Mouse (Mus musculus): ENCODE data around the gene Uba52. TPM values are rescaled to one million over a fixed set of nuclear protein-coding genes. Genes with fewer than 3 reads are reported as not detected.
A peak's percentile ranks its signal among the peaks of the same experiment; 100 is the strongest.

The Uba52 gene
- polyA plus RNA-seq, 1 experiment, result 835 TPM

DNA sequence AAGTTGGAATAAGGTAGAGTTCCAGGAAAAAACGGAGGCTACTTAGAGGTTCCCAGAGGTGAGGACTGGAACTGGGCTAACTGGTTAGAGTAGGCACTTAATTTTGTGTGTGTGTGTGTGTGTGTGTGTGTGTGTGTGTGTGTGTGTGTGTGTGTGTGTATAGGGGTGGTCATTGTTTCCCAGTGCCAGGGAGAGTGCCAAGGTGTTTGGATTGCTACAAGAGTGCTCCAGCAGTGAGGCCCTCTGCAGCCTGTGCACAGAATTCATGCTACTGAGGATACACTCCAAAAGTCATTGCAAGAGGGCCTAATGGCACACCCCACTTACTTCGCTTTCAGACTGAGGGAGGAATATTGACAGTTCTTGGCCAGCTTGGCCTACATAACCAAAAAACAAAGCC, 27.7 kb downstream of the Uba52 start:
- no peaks in the 10 kb centered on the region for H3K4me1 ChIP-seq (ENCODE audit: control insufficient read depth, insufficient read depth, low read length)
- DNase-seq, result no peak
- no peaks in the 10 kb centered on the region; the same call in 1 of the 2 replicates for H3K27me3 ChIP-seq (replicated peaks; ENCODE audit: control insufficient read depth, insufficient read depth, low read length)
- WGBS, result 83% methylated on average over 2 of the region's 2 CpGs
- no peaks in the 10 kb centered on the region for H3K36me3 ChIP-seq (ENCODE audit: control insufficient read depth, insufficient read depth, low read length)
- TF ChIP-seq POLR2A (IDR thresholded peaks at IDR 0.05; ENCODE audit: low read depth, low read length) (no peak), CTCF (conservative IDR thresholded peaks at IDR 0.05; ENCODE audit: insufficient read depth, insufficient read length, low read depth, low read length) (no peak)
- H3K4me3 ChIP-seq (ENCODE audit: insufficient read depth, low read depth, low read length), result no peak overlapping the region
- H3K27ac ChIP-seq (ENCODE audit: insufficient read depth, low read depth, low read length), result no peak overlapping the region

GRCm38 (mm10) chr8:70481908-70482307, 28.7 kb downstream of the Uba52 start:
- TF ChIP-seq CTCF (conservative IDR thresholded peaks at IDR 0.05; ENCODE audit: insufficient read depth, insufficient read length, low read depth, low read length) (no peak), POLR2A (IDR thresholded peaks at IDR 0.05; ENCODE audit: low read depth, low read length) (no peak)
- H3K4me3 ChIP-seq (ENCODE audit: insufficient read depth, low read depth, low read length), result no peak overlapping the region
- no peak for DNase-seq
- H3K36me3 ChIP-seq (ENCODE audit: control insufficient read depth, insufficient read depth, low read length), result no peaks in the 10 kb centered on the region
- H3K27me3 ChIP-seq (replicated peaks; ENCODE audit: control insufficient read depth, insufficient read depth, low read length), result no peaks in the 10 kb centered on the region
- H3K27ac ChIP-seq (ENCODE audit: insufficient read depth, low read depth, low read length), result no peak overlapping the region
- 85% methylated on average over 3 of the region's 3 CpGs for WGBS
- no peaks in the 10 kb centered on the region for H3K4me1 ChIP-seq (ENCODE audit: control insufficient read depth, insufficient read depth, low read length)

DNA sequence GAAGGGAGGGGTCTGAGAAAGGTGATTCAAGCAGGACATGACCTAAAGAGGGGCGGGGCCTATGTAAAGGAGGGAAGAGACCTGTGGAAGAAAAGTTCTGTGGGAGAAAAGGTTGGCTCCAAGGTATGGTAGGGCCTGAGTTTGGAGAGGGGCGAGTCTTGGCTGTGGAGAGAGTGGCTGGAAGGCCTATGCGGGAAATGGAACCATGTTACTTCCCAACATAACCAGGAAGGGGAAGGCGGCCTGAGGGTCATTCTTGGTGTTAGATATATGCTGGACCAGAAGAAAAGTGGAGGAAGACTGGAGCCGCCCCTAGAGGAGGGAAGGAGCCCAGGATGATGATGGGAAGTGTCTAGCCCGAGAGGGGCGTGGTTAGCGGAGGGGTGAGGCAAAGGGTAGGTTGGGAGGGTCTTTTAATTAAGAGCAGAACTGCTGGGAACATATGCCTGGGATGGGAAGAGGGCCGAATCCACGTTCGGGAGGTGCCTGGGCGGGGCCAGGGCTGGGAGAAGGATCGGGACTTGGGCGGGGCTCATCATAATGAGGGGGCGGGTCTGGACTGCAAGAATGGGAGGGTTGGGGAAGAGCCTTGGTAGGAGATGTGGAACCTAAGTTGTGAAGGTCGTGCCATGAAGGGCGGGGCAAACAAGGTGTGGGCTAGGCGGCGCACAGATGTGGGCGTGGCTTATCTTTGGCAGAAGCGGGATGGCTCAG, 33.2 kb downstream of the Uba52 start:
- Histone ChIP-seq H3K27ac (ENCODE audit: insufficient read depth, low read depth, low read length) (no peak overlapping the region), H3K27me3 (replicated peaks; ENCODE audit: control insufficient read depth, insufficient read depth, low read length) (no peaks in the 10 kb centered on the region), H3K4me3 (ENCODE audit: insufficient read depth, low read depth, low read length) (peak overlapping the region; percentile 85; the same call in 1 of the 2 replicates), H3K4me1 (ENCODE audit: control insufficient read depth, insufficient read depth, low read length) (no peaks in the 10 kb centered on the region), H3K36me3 (ENCODE audit: control insufficient read depth, insufficient read depth, low read length) (no peaks in the 10 kb centered on the region)
- WGBS, result 6% methylated on average over 21 of the region's 21 CpGs
- TF ChIP-seq POLR2A (IDR thresholded peaks at IDR 0.05; ENCODE audit: low read depth, low read length) (no peak), CTCF (conservative IDR thresholded peaks at IDR 0.05; ENCODE audit: insufficient read depth, insufficient read length, low read depth, low read length) (no peak)
- peak; percentile 27 for DNase-seq

- WGBS, result under 1% methylated on average over 53 of the region's 53 CpGs
- peak; percentile 98 for DNase-seq
- Histone ChIP-seq H3K4me1 (ENCODE audit: control insufficient read depth, insufficient read depth, low read length) (no peaks in the 10 kb centered on the region), H3K4me3 (ENCODE audit: insufficient read depth, low read depth, low read length) (peak within 1 kb of the TSS; percentile 85), H3K36me3 (ENCODE audit: control insufficient read depth, insufficient read depth, low read length) (no peaks in the 10 kb centered on the region), H3K27me3 (replicated peaks; ENCODE audit: control insufficient read depth, insufficient read depth, low read length) (no peaks in the 10 kb centered on the region), H3K27ac (ENCODE audit: insufficient read depth, low read depth, low read length) (no peak within 1 kb of the TSS)
- no peak for TF ChIP-seq POLR2A (IDR thresholded peaks at IDR 0.05; ENCODE audit: low read depth, low read length)
- no peak for TF ChIP-seq CTCF (conservative IDR thresholded peaks at IDR 0.05; ENCODE audit: insufficient read depth, insufficient read length, low read depth, low read length)
Observed at GRCm38 (mm10) chr8:70476333-70477268, 34.0 kb downstream of the Uba52 start, which contains the start of gene Klhl26. TSS of gene Klhl26 (minus strand) at chr8:70476968.

DNA sequence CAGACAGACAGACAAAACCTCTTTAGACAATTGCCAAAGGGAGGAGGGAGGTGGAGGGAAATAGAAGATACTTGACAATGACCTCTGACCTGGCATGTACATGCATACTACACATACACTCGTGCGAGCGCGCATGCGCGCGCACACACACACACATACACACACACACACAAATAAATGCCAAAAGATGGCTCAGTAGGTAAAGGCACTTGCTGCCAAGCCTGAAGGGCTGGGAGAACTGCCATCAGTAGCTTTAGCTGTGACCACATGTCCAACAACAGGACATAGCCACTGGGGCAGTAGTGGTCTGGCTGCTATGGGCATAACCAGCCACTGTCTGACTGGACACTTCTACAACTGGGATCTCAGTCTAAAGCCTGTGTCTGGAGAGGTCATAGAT, 38.7 kb downstream of the Uba52 start:
- Histone ChIP-seq H3K4me1 (ENCODE audit: control insufficient read depth, insufficient read depth, low read length) (no peaks in the 10 kb centered on the region; the same call in none of the 2 replicates), H3K36me3 (ENCODE audit: control insufficient read depth, insufficient read depth, low read length) (no peaks in the 10 kb centered on the region), H3K27me3 (replicated peaks; ENCODE audit: control insufficient read depth, insufficient read depth, low read length) (no peaks in the 10 kb centered on the region), H3K4me3 (ENCODE audit: insufficient read depth, low read depth, low read length) (no peak overlapping the region), H3K27ac (ENCODE audit: insufficient read depth, low read depth, low read length) (no peak overlapping the region)
- TF ChIP-seq POLR2A (IDR thresholded peaks at IDR 0.05; ENCODE audit: low read depth, low read length) (no peak), CTCF (conservative IDR thresholded peaks at IDR 0.05; ENCODE audit: insufficient read depth, insufficient read length, low read depth, low read length) (no peak)
- 96% methylated on average over 7 of the region's 7 CpGs for WGBS
- no peak for DNase-seq

DNA sequence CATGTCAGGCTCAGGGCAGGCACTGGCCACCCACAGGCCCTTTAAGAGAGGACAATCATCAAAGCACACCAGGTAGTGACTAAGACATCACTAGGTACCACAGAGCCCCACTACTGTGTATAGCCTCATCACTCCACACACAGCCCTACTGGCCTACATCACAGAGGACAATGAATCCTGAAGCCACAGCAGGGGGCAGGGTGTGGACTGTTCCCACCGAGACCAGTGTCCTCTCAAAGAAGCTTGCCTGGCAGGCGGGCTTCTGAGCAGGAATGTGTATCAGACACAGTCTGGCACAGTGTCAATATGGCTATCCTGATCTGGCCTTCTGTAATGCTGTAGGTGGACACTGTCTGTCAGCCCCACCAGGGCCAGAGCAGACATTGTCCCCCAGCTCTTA, 40.7 kb downstream of the Uba52 start:
- H3K27me3 ChIP-seq (replicated peaks; ENCODE audit: control insufficient read depth, insufficient read depth, low read length), result no peaks in the 10 kb centered on the region
- 68% methylated on average over 2 of the region's 2 CpGs for WGBS
- H3K4me1 ChIP-seq (ENCODE audit: control insufficient read depth, insufficient read depth, low read length), result no peaks in the 10 kb centered on the region; the same call in none of the 2 replicates
- DNase-seq, result no peak
- TF ChIP-seq POLR2A (IDR thresholded peaks at IDR 0.05; ENCODE audit: low read depth, low read length) (no peak), CTCF (conservative IDR thresholded peaks at IDR 0.05; ENCODE audit: insufficient read depth, insufficient read length, low read depth, low read length) (no peak)
- H3K4me3 ChIP-seq (ENCODE audit: insufficient read depth, low read depth, low read length), result no peak overlapping the region
- H3K36me3 ChIP-seq (ENCODE audit: control insufficient read depth, insufficient read depth, low read length), result no peaks in the 10 kb centered on the region
- H3K27ac ChIP-seq (ENCODE audit: insufficient read depth, low read depth, low read length), result no peak overlapping the region

Measured in kidney, adult 2 months (tissue).